Mouse (Mus musculus): ENCODE measurements around the gene Cox6a2. TPM values are rescaled to one million over a fixed set of nuclear protein-coding genes. Genes with fewer than 3 reads are reported as not detected.

The Cox6a2 gene
- 3.9 and 10.1 TPM in 2 replicates for polyA plus RNA-seq (2012; rRNA removed)

DNA sequence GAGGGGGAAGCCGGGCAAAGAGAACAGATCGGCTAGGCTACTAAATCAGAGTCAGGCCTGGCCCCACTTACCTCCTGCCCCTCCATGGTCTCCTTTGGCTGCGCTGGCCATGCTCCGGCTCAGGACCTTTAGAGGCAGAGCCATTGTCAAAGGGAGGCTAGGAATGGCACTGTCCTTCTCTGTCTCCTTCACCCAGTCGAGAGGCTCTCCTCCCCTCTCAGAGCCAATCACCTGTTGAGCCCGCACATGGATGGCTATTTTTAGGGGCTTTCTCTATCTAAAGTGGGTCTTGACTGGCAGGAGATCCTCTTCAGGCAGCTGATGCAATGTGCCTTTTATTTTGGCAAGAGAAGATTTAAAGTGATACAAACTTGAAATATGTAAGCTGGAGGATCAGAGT, at the start of gene Cox6a2:
Gene Cox6a2, minus strand, starts transcription at position 236 of the 400 bp plus-strand sequence.

GRCm38 (mm10) chr7:128246496-128247391, 40.6 kb upstream of the Cox6a2 start, which contains the start of gene Tgfb1i1:
Gene Tgfb1i1 (plus strand): TSS chr7:128246812.

GRCm38 (mm10) chr7:128237927-128238778, 32.0 kb upstream of the Cox6a2 start, which contains the start of gene 9130023H24Rik:
Gene 9130023H24Rik (minus strand): TSS chr7:128238031.

DNA sequence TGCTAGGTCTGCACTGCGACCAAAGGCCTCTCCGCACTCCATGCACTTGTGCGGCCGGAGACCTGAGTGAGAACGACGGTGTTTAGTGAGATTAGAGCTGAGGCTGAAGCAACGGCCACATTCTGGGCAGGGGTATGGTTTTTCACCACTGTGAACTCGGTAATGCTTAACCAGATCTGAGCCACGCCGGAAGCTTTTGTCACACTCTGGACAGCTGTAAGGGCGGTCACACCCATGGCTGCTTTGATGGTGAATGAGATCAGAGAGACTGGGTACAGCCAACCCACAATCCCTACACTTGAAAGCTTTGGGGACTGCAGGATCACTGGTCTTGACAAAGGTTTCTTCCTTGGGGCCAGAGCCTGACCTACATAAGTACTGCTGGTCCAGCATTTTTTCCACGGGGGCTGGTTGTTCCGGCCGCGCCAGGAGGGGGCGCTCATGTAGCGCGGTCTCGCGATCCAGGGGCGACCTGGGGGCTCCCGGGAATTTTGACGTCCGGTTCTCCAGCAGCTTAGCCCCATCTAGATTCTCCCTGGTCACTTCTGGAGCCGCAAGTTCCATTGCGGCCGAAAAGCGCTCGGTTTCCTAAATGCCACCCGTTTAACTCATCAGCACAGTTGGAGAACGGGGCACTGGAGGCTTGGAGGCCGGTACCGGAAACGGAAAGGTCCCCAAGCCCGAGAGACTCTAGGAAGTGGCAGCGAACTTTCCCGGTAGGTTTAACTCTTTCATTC, 30.8 kb upstream of the Cox6a2 start, which contains the start of gene Armc5:
Gene Armc5, plus strand, starts transcription at position 487 of the 737 bp plus-strand sequence.

Other genes with a start within 250 kb of the Cox6a2 start
- 824 and 846 TPM in 2 replicates for gene Fus, start 238.9 kb downstream of the Cox6a2 start, polyA plus RNA-seq (2012; rRNA removed)
- gene Pycard, start 212.5 kb downstream of the Cox6a2 start, polyA plus RNA-seq (2012; rRNA removed): 7.1 and 10.2 TPM in 2 replicates
- 1.1 and 1.6 TPM in 2 replicates for gene Trim72, start 202.4 kb downstream of the Cox6a2 start, polyA plus RNA-seq (2012; rRNA removed)
- gene Itgam, start 143.7 kb downstream of the Cox6a2 start, polyA plus RNA-seq (2012; rRNA removed): 0.91 and 2.4 TPM in 2 replicates
- 0.01 TPM in 1 of 2 replicates, not detected in the other for gene Gm49368, start 143.7 kb downstream of the Cox6a2 start, polyA plus RNA-seq (2012; rRNA removed)
- gene Itgax, start 76.8 kb downstream of the Cox6a2 start, polyA plus RNA-seq (2012; rRNA removed): 0.02 and 0.04 TPM in 2 replicates
- not detected in 2 replicates for gene Itgad, start 52.0 kb downstream of the Cox6a2 start, polyA plus RNA-seq (2012; rRNA removed)
- gene Armc5, start 31.0 kb upstream of the Cox6a2 start, polyA plus RNA-seq (2012; rRNA removed): 11.5 and 14.5 TPM in 2 replicates
- gene 9130023H24Rik, start 31.6 kb upstream of the Cox6a2 start, polyA plus RNA-seq (2012; rRNA removed): 2.8 and 4.2 TPM in 2 replicates
- 18.2 and 27.5 TPM in 2 replicates for gene Tgfb1i1, start 40.4 kb upstream of the Cox6a2 start, polyA plus RNA-seq (2012; rRNA removed)
- 0.30 and 0.39 TPM in 2 replicates for gene Slc5a2, start 59.3 kb upstream of the Cox6a2 start, polyA plus RNA-seq (2012; rRNA removed)
- gene BC017158, start 91.8 kb upstream of the Cox6a2 start, polyA plus RNA-seq (2012; rRNA removed): 25.5 and 31.0 TPM in 2 replicates
- 15.2 and 31.5 TPM in 2 replicates for gene Rgs10, start 212.4 kb upstream of the Cox6a2 start, polyA plus RNA-seq (2012; rRNA removed)

Measured in central nervous system, embryonic 11.5 days (tissue).